Mouse (Mus musculus): ENCODE data around the gene Ctf2. TPM values are rescaled to one million over a fixed set of nuclear protein-coding genes. Genes with fewer than 3 reads are reported as not detected.
A peak's percentile ranks its signal among the peaks of the same experiment; 100 is the strongest.

Gene Ctf2
- polyA plus RNA-seq, 1 experiment from 2014 or later, result 0.30 TPM

DNA sequence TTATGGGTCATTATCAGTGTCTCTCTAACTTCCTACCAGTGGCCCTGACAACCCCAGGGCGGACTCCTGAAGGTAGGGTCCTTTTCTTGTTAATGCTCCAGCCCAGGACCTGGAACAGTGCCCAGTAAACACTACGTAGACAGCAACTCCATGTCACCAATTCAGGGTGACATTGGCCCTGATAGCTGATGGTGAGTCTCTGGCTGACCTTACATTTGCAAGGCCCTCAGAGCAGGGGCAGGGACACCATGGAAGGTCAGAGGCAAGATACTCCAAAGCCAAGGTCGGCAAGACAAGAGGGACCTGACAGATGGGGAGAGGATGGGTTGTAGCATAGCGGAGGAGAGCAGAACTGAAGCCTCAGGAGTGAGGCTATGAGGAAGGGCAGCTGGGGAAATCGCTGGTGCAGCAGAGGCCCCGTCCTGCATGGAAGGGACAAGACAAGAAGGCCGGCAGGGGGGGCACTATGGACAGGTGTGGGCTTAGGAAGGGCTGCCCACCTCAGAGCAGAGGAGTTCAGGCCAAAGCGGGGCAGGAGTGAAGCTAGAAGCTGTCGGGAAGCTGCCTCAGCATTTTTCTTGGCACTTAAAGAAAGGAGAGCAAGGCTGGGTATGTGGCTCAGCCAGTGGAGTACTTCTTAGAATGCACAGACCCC, 42.2 kb downstream of the Ctf2 start:
- Histone ChIP-seq H3K27me3 (replicated peaks; ENCODE audit: control insufficient read depth, insufficient read depth, low read length) (no peaks in the 10 kb centered on the region), H3K4me1 (replicated peaks; ENCODE audit: control insufficient read depth, insufficient read depth, low read length) (peaks cover 25% of the 10 kb centered on the region), H3K4me2 (ENCODE audit: low read length) (no peak overlapping the region), H3K9ac (ENCODE audit: low read length) (no peak overlapping the region), H3K27ac (ENCODE audit: low read depth) (no peak overlapping the region), H3K9me3 (ENCODE audit: control insufficient read depth, low read length) (no peaks in the 10 kb centered on the region), H3K36me3 (ENCODE audit: control insufficient read depth, insufficient read depth, low read length) (no peaks in the 10 kb centered on the region), H3K4me3 (ENCODE audit: low read depth, low read length) (no peak overlapping the region)
- WGBS, result 75% methylated on average over 9 of the region's 9 CpGs
- no peak for ATAC-seq (replicated peaks; ENCODE audit: low FRiP score, low TSS enrichment, low read depth)
- DNase-seq (ENCODE audit: low spot score), result no peak

DNA sequence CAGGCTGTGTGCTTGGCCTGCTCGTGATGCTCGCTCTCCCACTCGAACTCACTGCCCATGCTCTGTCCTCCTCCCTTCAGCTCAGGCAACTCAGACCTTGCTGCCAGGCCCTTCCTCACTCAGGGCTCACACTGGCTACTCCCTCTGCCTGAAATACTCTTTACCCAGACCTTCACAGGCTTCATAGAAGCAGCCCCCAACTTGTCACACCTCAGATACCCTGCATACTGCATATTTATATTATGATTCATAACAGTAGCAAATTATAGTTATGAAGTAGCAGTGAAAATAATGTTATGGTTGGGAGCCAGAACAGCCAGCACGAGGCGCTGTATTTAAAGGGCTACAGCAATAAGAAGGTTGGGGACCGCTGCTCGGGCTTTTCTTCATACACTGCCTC, 43.0 kb downstream of the Ctf2 start:
- Histone ChIP-seq H3K36me3 (ENCODE audit: control insufficient read depth, insufficient read depth, low read length) (no peaks in the 10 kb centered on the region), H3K4me1 (replicated peaks; ENCODE audit: control insufficient read depth, insufficient read depth, low read length) (peaks cover 26% of the 10 kb centered on the region), H3K27me3 (replicated peaks; ENCODE audit: control insufficient read depth, insufficient read depth, low read length) (no peaks in the 10 kb centered on the region), H3K9me3 (ENCODE audit: control insufficient read depth, low read length) (no peaks in the 10 kb centered on the region), H3K9ac (ENCODE audit: low read length) (no peak overlapping the region), H3K4me3 (ENCODE audit: low read depth, low read length) (no peak overlapping the region), H3K4me2 (ENCODE audit: low read length) (no peak overlapping the region), H3K27ac (ENCODE audit: low read depth) (no peak overlapping the region)
- ATAC-seq (replicated peaks; ENCODE audit: low FRiP score, low TSS enrichment, low read depth) (no peak), DNase-seq (ENCODE audit: low spot score) (no peak)
- WGBS, result 89% methylated on average over 7 of the region's 7 CpGs

DNA sequence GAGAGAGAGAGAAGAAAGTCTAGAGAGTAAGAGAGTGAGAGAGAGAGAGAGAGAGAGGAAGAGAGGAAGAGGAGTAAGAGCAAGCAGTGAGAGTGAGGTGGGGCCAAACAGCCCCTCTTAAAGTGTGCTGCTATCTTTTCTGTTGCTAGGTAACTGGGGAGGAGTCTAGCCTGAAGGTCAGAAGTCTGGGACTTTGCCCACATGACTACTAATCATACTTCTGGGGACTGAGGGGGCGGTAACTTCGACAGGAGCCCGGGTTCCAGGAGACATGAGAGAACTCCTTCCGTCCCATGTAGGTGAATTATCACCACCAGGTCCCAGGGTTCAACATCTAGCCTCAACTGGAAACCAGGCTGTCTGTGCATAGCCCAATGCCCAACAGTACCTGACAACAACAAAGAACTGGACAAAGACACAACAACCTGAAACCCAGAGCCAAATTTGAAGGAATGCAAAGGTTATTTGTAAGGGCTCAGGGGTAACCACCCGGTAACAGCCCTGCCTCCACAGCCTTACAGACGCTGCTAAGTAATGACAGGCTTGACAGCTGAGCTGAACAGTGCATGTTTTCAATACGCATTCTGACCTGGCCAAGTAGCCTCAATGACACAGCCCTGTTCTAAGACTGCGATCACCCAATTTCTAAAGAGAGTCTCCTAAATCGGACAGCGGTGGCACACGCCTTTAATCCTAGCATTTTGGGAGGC, 45.1 kb downstream of the Ctf2 start:
- ATAC-seq (replicated peaks; ENCODE audit: low FRiP score, low TSS enrichment, low read depth), result no peak
- 69% methylated on average over 11 of the region's 11 CpGs for WGBS
- Histone ChIP-seq H3K27me3 (replicated peaks; ENCODE audit: control insufficient read depth, insufficient read depth, low read length) (no peaks in the 10 kb centered on the region), H3K27ac (ENCODE audit: low read depth) (no peak overlapping the region), H3K4me3 (ENCODE audit: low read depth, low read length) (no peak overlapping the region), H3K4me2 (ENCODE audit: low read length) (no peak overlapping the region), H3K36me3 (ENCODE audit: control insufficient read depth, insufficient read depth, low read length) (no peaks in the 10 kb centered on the region), H3K9me3 (ENCODE audit: control insufficient read depth, low read length) (no peaks in the 10 kb centered on the region), H3K9ac (ENCODE audit: low read length) (no peak overlapping the region), H3K4me1 (replicated peaks; ENCODE audit: control insufficient read depth, insufficient read depth, low read length) (peaks cover 26% of the 10 kb centered on the region)
- no peak for DNase-seq (ENCODE audit: low spot score)

DNA sequence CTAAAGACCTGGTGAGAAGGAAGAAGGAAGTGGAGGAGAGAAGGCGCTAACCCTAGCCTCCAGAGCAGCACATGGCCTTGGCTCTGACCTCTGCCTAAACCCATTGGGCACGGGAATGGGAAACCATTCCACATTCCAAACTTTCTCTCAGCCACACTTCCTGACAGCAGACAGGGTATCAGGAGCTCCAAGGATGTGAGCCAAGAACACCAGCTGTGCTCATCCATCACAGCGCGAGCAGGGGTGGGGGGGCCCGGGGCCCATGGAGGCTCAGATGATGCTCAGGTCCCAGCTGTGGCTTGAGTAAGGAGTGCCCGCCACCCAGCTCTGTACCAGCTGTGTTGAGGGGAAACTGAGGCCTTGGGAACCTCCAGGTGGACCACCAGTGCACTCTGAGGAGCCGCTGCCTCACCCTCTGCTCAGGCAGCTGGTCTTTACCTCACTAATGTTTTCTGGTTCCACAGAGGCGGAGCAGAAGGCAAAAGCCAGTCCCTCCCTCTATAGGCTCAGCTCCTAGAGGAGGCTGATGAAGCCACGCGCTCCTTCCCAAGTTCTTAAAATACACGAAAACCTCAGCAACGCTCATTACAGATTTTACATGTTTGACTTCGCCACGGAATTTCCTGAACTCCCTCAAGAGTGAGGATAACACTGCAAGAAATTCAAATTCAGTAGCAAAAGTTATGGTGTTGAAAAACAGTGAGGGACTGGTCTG, 46.5 kb downstream of the Ctf2 start:
- DNase-seq (ENCODE audit: low spot score), result no peak
- Histone ChIP-seq H3K4me2 (ENCODE audit: low read length) (no peak overlapping the region), H3K9me3 (ENCODE audit: control insufficient read depth, low read length) (no peaks in the 10 kb centered on the region), H3K27me3 (replicated peaks; ENCODE audit: control insufficient read depth, insufficient read depth, low read length) (no peaks in the 10 kb centered on the region), H3K27ac (ENCODE audit: low read depth) (peak overlapping the region; percentile 47; the same call in 1 of the 2 replicates), H3K4me3 (ENCODE audit: low read depth, low read length) (no peak overlapping the region), H3K4me1 (replicated peaks; ENCODE audit: control insufficient read depth, insufficient read depth, low read length) (peaks cover 16% of the 10 kb centered on the region), H3K36me3 (ENCODE audit: control insufficient read depth, insufficient read depth, low read length) (no peaks in the 10 kb centered on the region), H3K9ac (ENCODE audit: low read length) (no peak overlapping the region)
- ATAC-seq (replicated peaks; ENCODE audit: low FRiP score, low TSS enrichment, low read depth), result 0 out of 2 replicates have a peak, but pooled peaks have one; percentile 44
- WGBS, result 53% methylated on average over 14 of the region's 14 CpGs

DNA sequence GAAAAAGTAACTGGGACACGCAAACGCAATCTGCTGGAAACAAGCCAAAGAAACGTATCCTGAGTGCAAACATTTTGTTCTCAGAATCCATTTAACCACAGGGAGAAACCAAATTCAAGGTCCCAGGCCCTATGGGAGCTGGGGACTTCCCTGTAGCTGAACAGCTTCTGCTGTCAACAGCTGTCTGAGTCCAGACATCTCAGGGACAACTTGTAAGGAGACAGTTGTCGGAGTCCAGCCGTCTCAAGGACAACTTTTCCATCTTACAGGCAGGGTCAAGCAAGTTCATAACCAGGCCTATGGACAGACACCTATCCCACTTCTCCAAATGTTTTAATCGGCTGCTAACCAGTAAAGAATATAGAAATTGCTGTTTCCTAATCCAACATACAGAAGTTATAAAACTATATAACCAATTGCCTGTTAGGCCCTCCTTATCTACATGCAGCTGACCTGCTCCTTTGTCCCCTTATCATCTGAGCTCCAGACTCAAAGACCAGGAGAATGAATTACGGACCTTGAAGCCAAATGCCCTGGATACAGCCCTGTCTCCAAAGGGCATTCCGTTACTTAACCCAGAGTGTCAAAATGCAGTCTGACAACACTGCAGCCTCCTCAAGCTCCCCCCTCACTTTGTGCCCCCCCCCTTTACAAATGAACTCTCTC, 49.9 kb downstream of the Ctf2 start:
- 69% methylated on average over 8 of the region's 8 CpGs for WGBS

DNA sequence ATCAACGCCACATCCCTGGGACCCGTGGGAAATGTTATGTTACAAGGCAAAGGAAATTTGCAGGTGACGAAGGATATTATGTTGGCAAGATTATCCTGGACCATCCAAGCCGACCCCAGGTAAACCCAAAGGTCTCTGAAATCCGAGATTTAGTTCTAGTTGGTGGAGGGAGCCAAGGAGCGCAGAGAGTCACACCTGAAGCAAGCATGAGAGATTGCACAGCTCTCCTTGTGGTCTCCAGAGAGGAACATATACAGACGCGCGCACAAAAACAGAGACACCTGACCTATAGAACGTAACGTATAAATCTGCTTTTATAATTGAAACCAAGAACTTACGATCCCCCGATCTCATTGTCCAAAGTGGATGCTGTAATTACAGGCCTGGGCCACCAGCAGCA, 51.4 kb downstream of the Ctf2 start:
- ATAC-seq (replicated peaks; ENCODE audit: low FRiP score, low TSS enrichment, low read depth), result no peak
- H3K27ac ChIP-seq (ENCODE audit: low read depth), result no peak overlapping the region
- no peak overlapping the region for H3K9ac ChIP-seq (ENCODE audit: low read length)
- DNase-seq (ENCODE audit: low spot score), result no peak
- H3K4me2 ChIP-seq (ENCODE audit: low read length), result no peak overlapping the region
- H3K4me1 ChIP-seq (replicated peaks; ENCODE audit: control insufficient read depth, insufficient read depth, low read length), result peaks cover 9% of the 10 kb centered on the region; the same call in 1 of the 2 replicates
- H3K4me3 ChIP-seq (ENCODE audit: low read depth, low read length), result no peak overlapping the region
- no peaks in the 10 kb centered on the region for H3K27me3 ChIP-seq (replicated peaks; ENCODE audit: control insufficient read depth, insufficient read depth, low read length)
- H3K9me3 ChIP-seq (ENCODE audit: control insufficient read depth, low read length), result no peaks in the 10 kb centered on the region
- H3K36me3 ChIP-seq (ENCODE audit: control insufficient read depth, insufficient read depth, low read length), result no peaks in the 10 kb centered on the region
- WGBS, result 85% methylated on average over 13 of the region's 13 CpGs

More for the DNA sequence above, 49.9 kb downstream of the Ctf2 start:
- no peaks in the 10 kb centered on the region for H3K27me3 ChIP-seq (replicated peaks; ENCODE audit: control insufficient read depth, insufficient read depth, low read length)
- no peaks in the 10 kb centered on the region for H3K36me3 ChIP-seq (ENCODE audit: control insufficient read depth, insufficient read depth, low read length)
- no peak overlapping the region for H3K9ac ChIP-seq (ENCODE audit: low read length)
- no peaks in the 10 kb centered on the region for H3K9me3 ChIP-seq (ENCODE audit: control insufficient read depth, low read length)
- ATAC-seq (replicated peaks; ENCODE audit: low FRiP score, low TSS enrichment, low read depth) (no peak), DNase-seq (ENCODE audit: low spot score) (no peak)
- no peak overlapping the region for H3K4me3 ChIP-seq (ENCODE audit: low read depth, low read length)
- H3K4me1 ChIP-seq (replicated peaks; ENCODE audit: control insufficient read depth, insufficient read depth, low read length), result peaks cover 16% of the 10 kb centered on the region
- H3K27ac ChIP-seq (ENCODE audit: low read depth), result no peak overlapping the region
- no peak overlapping the region for H3K4me2 ChIP-seq (ENCODE audit: low read length)

DNA sequence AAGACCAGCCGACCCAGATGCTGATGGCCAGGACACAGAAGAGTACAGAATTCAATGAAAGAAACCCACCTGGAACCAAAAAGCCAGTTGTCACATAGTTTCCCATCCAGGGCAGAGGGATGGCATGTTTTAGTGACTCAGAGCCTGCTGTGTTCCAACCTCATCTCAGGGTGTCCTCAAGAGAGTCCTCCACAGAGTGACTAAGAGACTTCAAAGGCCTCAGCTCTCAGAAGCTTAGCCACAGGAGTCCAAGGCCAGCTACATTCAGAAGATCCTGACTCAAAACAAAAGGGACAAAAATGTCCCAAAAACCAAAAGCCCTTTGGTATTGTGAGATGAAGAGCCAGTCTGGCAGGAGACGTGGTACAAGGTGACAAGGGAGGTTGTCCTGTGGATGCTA, 53.2 kb downstream of the Ctf2 start:
- WGBS, result 80% methylated on average over 2 of the region's 2 CpGs
- no peak overlapping the region for H3K9ac ChIP-seq (ENCODE audit: low read length)
- ATAC-seq (replicated peaks; ENCODE audit: low FRiP score, low TSS enrichment, low read depth), result no peak

DNA sequence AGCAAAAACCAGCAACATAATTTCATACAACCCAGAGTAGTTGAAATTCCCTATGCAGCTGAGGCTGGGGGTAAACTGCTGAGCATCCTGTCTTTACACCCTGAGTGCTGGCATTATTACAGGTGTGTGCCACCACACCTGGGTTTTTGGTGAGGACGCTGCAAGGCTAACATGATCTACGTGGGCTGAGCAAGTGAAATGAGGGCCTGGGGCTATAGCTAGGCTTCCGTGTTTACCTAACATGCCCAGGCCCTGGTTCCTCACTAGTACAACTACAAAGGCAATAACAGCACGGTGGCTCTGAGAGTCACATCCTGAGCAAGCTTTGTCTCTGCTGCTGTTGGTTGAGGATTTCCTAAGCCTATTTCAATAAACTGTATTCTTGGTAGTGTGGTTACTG, 54.4 kb downstream of the Ctf2 start:
- WGBS, result 95% methylated on average over 4 of the region's 4 CpGs
- DNase-seq (ENCODE audit: low spot score), result no peak
- Histone ChIP-seq H3K36me3 (ENCODE audit: control insufficient read depth, insufficient read depth, low read length) (no peaks in the 10 kb centered on the region), H3K4me3 (ENCODE audit: low read depth, low read length) (no peak overlapping the region), H3K9me3 (ENCODE audit: control insufficient read depth, low read length) (no peaks in the 10 kb centered on the region), H3K4me1 (replicated peaks; ENCODE audit: control insufficient read depth, insufficient read depth, low read length) (no peaks in the 10 kb centered on the region), H3K27ac (ENCODE audit: low read depth) (no peak overlapping the region), H3K4me2 (ENCODE audit: low read length) (no peak overlapping the region), H3K27me3 (replicated peaks; ENCODE audit: control insufficient read depth, insufficient read depth, low read length) (no peaks in the 10 kb centered on the region), H3K9ac (ENCODE audit: low read length) (no peak overlapping the region)
- ATAC-seq (replicated peaks; ENCODE audit: low FRiP score, low TSS enrichment, low read depth), result no peak

More for the DNA sequence above, 53.2 kb downstream of the Ctf2 start:
- DNase-seq (ENCODE audit: low spot score), result no peak
- Histone ChIP-seq H3K4me1 (replicated peaks; ENCODE audit: control insufficient read depth, insufficient read depth, low read length) (no peaks in the 10 kb centered on the region), H3K27me3 (replicated peaks; ENCODE audit: control insufficient read depth, insufficient read depth, low read length) (no peaks in the 10 kb centered on the region), H3K27ac (ENCODE audit: low read depth) (no peak overlapping the region), H3K36me3 (ENCODE audit: control insufficient read depth, insufficient read depth, low read length) (no peaks in the 10 kb centered on the region), H3K4me2 (ENCODE audit: low read length) (no peak overlapping the region), H3K4me3 (ENCODE audit: low read depth, low read length) (no peak overlapping the region), H3K9me3 (ENCODE audit: control insufficient read depth, low read length) (no peaks in the 10 kb centered on the region)
